Mouse (Mus musculus) CH12.LX (cell line): ENCODE data around the gene Gabrb3.

Source experiments
- EP300 ChIP-seq: IDR thresholded peaks from 2 replicates; pipeline ENCODE4 v1.6.1; 2011; ENCODE audit warnings: low read length, improper control_type of control experiment
- SMC3 ChIP-seq: IDR thresholded peaks from 2 replicates; pipeline ENCODE4 v1.6.1; 2011; ENCODE audit warnings: low read depth, low read length, improper control_type of control experiment

GRCm38 (mm10) chr7:57778754-57779153 is 359.3 kb downstream of the Gabrb3 start:
- TF ChIP-seq SMC3 (no peak), EP300 (no peak)
